Mouse (Mus musculus) bone marrow, adult 2 months (tissue): ENCODE results near the gene Apopt1. TPM values are rescaled to one million over a fixed set of nuclear protein-coding genes. Genes with fewer than 3 reads are reported as not detected.

ENCODE experiments used
- H3K27ac ChIP-seq: fragments of 200-500 bp; 2 replicates; pipeline ENCODE4 v1.5.1; 2012; ENCODE audit warnings: low read depth, mild to moderate bottlenecking, control low read depth, inconsistent platforms, low read length; ENCODE audit not compliant: control insufficient read depth, poor library complexity, insufficient read depth
- H3K4me1 ChIP-seq: fragments of 200-500 bp; 2 replicates; pipeline ENCODE4 v1.6.1; 2011; ENCODE audit warnings: low read length; ENCODE audit not compliant: control insufficient read depth, insufficient read depth
- H3K4me3 ChIP-seq: fragments of 200-500 bp; replicated peaks from 2 replicates; pipeline ENCODE3; 2011; ENCODE audit warnings: mild to moderate bottlenecking, low read depth, low read length, control low read depth; ENCODE audit not compliant: control insufficient read depth
- CTCF ChIP-seq: fragments of 200-500 bp; IDR thresholded peaks from 2 replicates; pipeline ENCODE4 v1.5.1; 2011; ENCODE audit warnings: low read length, control low read depth; ENCODE audit not compliant: control insufficient read depth, insufficient read depth
- POLR2A ChIP-seq: fragments of 200-500 bp; IDR thresholded peaks from 2 replicates; pipeline ENCODE4 v1.6.1; 2011; ENCODE audit warnings: low read depth, mild to moderate bottlenecking, control low read depth, low read length, borderline replicate concordance; ENCODE audit not compliant: control insufficient read depth
- WGBS: fragments of 180-500 bp; shearing (Covaris S2); methylation state at CpG from one replicate; pipeline ENCODE4 v1.1.7; 2018; 5-methylcytosine and 5-hydroxymethylcytosine counted together
- polyA plus RNA-seq: library from polyadenylated mRNA; stranded (reverse); fragments of >200 nt; gene quantifications from 2 replicates; pipeline ENCODE4 v1.2.4, GENCODE M21; 2011; ENCODE audit warnings: low replicate concordance; ENCODE audit not compliant: missing spikeins, insufficient read depth, insufficient read length

The Apopt1 gene
- polyA plus RNA-seq, 1 experiment: 15.1 TPM

DNA sequence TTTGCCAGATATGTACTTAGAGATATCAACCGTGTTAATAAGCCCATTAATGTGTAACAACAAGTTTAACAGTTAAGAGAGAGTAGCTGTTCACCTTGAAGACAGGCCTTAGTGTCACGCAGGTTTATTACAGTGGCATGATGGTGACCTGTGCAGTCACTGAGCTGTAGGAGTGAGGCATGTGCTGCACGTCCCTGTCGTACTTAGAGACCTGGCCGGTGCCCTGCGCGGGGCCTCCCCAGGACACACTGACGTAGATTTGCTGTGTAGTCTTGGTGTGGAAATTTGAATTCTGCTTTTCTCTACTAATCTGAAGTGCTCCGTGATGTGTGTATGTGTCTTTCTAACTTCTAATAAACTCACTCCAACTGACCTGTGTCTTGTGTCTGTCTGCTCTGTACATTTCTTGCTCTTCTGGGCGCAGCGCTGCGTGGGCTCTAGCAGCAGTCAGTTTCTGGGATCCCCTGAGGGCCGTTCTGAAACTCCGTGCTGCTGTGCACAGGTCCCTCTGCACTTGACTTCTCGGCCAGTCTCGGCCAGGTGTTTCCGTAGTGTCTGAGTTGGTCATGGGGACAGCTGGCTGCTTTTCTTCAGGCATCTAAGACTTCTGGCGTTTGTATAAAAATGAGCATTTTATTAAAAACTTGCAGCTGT is 81.6 kb downstream of the Apopt1 start:
- H3K4me3 ChIP-seq: no peak overlapping the region
- 91% methylated on average over 18 of the region's 18 CpGs for WGBS
- TF ChIP-seq CTCF (no peak), POLR2A (no peak)
- H3K27ac ChIP-seq: no peak overlapping the region; the same call in 1 of the 2 replicates
- H3K4me1 ChIP-seq: no peaks in the 10 kb centered on the region; the same call in 1 of the 2 replicates

DNA sequence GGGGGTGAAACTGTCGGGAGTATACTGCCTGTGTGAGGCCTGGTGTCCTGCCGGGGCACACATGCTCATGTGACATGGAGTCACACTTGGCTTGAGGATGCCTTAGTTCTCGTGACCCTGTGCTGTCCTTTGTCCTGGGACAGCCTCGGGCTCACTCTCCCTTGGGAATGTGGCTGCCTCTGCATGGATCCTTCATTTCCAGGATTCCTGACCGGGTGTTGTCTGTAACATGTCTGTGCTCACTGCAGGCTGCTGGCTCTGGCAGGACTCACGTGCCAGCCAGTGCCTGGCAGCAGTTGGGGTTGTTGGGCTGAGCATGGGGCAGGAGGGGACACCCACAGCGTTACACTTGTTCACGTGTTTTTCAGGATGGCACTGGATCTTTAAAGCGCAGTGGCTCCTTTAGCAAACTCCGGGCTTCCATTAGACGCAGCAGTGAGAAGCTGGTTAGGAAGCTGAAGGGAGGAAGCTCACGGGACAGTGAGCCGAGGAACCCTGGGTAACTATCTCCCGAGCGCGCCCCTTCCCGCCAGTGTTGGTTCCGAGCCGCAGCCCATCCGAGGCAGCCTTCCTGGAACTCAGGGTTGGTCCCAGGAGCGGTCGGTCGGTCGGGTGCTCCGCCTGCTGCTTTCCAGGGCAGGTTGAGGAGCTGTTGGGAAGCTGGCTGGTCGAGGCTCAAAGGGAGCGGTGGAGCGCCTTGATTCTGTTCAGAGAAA is 82.3 kb downstream of the Apopt1 start:
- H3K4me3 ChIP-seq: no peak overlapping the region
- H3K4me1 ChIP-seq: no peaks in the 10 kb centered on the region; the same call in 1 of the 2 replicates
- 92% methylated on average over 28 of the region's 28 CpGs for WGBS
- H3K27ac ChIP-seq: 0 out of 2 replicates have a peak overlapping the region, but pooled peaks have one; percentile 41
- TF ChIP-seq POLR2A: no peak
- TF ChIP-seq CTCF: no peak

DNA sequence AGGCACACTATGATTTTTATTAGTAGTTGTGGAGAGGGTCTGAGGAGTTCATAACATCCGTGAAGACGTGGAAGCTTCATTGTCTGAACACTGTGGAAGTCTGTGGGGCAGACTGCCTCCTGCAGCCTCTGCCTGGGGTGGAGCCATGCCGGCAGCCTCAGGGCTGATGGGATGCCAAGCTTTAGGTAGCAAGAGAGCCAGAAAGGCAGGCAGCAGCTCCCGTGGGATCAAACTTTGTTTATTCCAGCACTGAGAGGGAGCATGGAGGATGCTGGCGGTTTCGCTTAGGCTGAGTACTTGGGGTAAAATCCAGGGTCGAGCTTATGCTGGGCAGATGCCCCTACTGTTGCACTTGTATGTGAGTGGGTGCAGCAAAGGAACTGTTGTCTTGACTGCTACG is 84.2 kb downstream of the Apopt1 start:
- Histone ChIP-seq H3K27ac (no peak overlapping the region), H3K4me1 (no peaks in the 10 kb centered on the region; the same call in 1 of the 2 replicates), H3K4me3 (no peak overlapping the region)
- WGBS: 88% methylated on average over 8 of the region's 8 CpGs
- TF ChIP-seq CTCF: no peak
- TF ChIP-seq POLR2A: no peak

DNA sequence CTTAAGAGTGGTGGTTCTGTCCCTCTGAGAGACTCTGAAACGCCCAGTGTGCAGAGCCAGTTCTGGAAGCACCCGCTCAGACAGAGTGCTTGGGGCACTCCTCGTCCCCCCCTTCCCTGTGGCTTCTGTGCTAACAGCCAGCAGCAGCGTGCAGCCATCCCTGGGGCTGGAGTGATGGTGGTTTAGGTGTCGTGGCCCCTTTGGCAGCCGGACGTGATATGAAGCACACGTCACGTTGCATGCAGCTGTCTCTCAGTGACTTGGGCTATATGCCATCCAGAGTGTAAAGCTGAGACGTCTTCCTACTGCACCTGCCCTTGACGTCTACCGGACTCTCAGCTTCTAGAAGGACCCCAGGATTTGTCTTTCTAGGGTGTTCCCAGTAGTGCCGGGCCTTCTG is 85.4 kb downstream of the Apopt1 start:
- no peaks in the 10 kb centered on the region; the same call in 1 of the 2 replicates for H3K4me1 ChIP-seq
- no peak overlapping the region for H3K4me3 ChIP-seq
- TF ChIP-seq POLR2A (no peak), CTCF (no peak)
- WGBS: 89% methylated on average over 13 of the region's 13 CpGs
- no peak overlapping the region for H3K27ac ChIP-seq

DNA sequence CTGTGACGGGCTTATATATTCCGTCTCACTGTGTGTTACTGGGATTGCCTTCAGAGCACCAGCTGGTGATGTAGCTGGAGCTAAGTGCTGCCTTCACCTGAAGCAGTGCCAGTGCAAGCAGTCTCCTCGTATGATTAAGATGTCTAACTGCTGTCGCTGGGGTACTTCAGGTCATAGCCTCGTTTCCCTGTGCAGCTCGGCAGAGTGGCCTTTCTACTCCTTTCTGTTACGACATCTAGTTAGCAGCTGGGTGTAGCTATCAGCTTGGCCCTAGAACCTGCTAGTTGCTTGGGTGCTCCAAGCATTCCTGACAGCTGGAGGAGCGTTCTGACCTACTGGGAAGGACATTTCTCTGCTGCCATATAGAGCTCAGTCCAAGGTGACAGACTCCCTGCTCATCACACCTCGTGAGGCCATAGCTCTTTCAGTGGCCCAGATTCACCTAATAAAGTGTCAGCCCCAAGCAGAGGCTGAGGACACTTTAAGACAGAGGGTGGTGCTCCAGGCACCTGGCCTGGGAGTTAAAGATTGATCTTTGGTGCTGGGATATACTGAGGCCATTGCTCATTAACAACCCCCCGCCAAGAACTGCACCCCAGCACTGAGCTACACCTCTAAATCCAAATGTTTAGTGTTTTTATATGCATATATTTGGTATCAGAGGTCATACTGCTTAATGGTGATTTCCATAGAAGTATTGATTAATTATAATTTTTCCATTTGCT is 87.6 kb downstream of the Apopt1 start:
- no peak overlapping the region for H3K27ac ChIP-seq
- H3K4me1 ChIP-seq: no peaks in the 10 kb centered on the region
- WGBS: 84% methylated on average over 10 of the region's 10 CpGs
- TF ChIP-seq POLR2A (no peak), CTCF (no peak)
- no peak overlapping the region for H3K4me3 ChIP-seq

DNA sequence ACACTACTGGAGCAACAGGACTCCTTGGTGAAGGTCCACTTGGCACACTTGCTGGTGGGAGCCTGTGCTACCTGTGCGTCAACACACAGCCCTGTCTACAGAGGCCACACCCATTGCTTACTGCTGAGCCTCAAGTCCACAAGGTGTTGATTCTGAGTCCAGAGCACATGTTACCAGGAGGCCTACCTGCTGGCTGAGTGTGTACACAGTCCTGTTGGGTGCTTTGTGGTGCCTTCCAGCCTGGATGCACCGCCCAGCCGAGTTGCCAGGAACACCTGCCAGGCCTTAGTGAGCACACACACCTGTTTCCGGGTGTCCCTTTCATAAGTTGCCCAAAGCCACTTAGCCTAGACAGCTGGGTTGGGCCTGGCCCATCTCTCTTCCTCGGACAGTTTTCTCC is 90.5 kb downstream of the Apopt1 start:
- H3K27ac ChIP-seq: no peak overlapping the region
- TF ChIP-seq POLR2A: no peak
- no peak for TF ChIP-seq CTCF
- H3K4me1 ChIP-seq: no peaks in the 10 kb centered on the region
- 92% methylated on average over 5 of the region's 5 CpGs for WGBS
- no peak overlapping the region for H3K4me3 ChIP-seq

Other genes starting within 250 kb of the Apopt1 start
- gene Gm266, start 227.4 kb upstream of the Apopt1 start, polyA plus RNA-seq: not detected in 2 replicates
- gene Eif5, start 175.2 kb upstream of the Apopt1 start, polyA plus RNA-seq: 247 and 257 TPM in 2 replicates
- 49.3 and 54.0 TPM in 2 replicates for gene Mark3, start 138.7 kb upstream of the Apopt1 start, polyA plus RNA-seq
- 28.6 and 38.4 TPM in 2 replicates for gene Ckb, start 40.9 kb upstream of the Apopt1 start, polyA plus RNA-seq
- 4.2 and 11.0 TPM in 2 replicates for gene Trmt61a, start 35.2 kb upstream of the Apopt1 start, polyA plus RNA-seq
- gene Bag5, start within 50 bp of the Apopt1 start, polyA plus RNA-seq: 4.4 and 7.7 TPM in 2 replicates
- 55.3 and 70.4 TPM in 2 replicates for gene Klc1, start 45.6 kb downstream of the Apopt1 start, polyA plus RNA-seq
- gene Xrcc3, start 100.6 kb downstream of the Apopt1 start, polyA plus RNA-seq: 5.7 and 11.6 TPM in 2 replicates
- 9.3 and 12.8 TPM in 2 replicates for gene Zfyve21, start 100.9 kb downstream of the Apopt1 start, polyA plus RNA-seq
- gene Ppp1r13b, start 194.8 kb downstream of the Apopt1 start, polyA plus RNA-seq: 9.6 and 10.9 TPM in 2 replicates